Mouse (Mus musculus): ENCODE data around the gene Ranbp10. TPM values are rescaled to one million over a fixed set of nuclear protein-coding genes. Genes with fewer than 3 reads are reported as not detected.

Ranbp10 gene
- polyA plus RNA-seq, 1 experiment = 15.6 TPM

GRCm38 (mm10) chr8:105825506-105825905 is 1.6 kb downstream of the Ranbp10 start:
- H3K4me3 ChIP-seq = peak overlapping the region; percentile 77
- no peak for TF ChIP-seq MAX (IDR thresholded peaks at IDR 0.05; ENCODE audit: low read depth)
- no peak for TF ChIP-seq SRF (IDR thresholded peaks at IDR 0.05; ENCODE audit: control insufficient read depth, insufficient read length, low read depth)
- no peak for TF ChIP-seq MYOD1 (IDR thresholded peaks at IDR 0.05; ENCODE audit: control insufficient read depth in 1 of 3, insufficient read length in 2 of 3, low read depth in 2 of 3)
- no peak for TF ChIP-seq TCF3 (IDR thresholded peaks at IDR 0.05; ENCODE audit: insufficient read length, low read depth)
- no peak for TF ChIP-seq REST (IDR thresholded peaks at IDR 0.05; ENCODE audit: insufficient read depth, insufficient read length)
- no peak for TF ChIP-seq USF1 (IDR thresholded peaks at IDR 0.05; ENCODE audit: low read depth)
- no peak for TF ChIP-seq TCF12 (IDR thresholded peaks at IDR 0.05; ENCODE audit: insufficient read depth, poor library complexity, severe bottlenecking)
- no peak for TF ChIP-seq E2F4 (IDR thresholded peaks at IDR 0.05; ENCODE audit: insufficient read depth)
- no peak for TF ChIP-seq POLR2AphosphoS2 (IDR thresholded peaks at IDR 0.05; ENCODE audit: insufficient read length, low read depth)
- peaks cover 18% of the 10 kb centered on the region for H3K36me3 ChIP-seq (ENCODE audit: control insufficient read depth, insufficient read depth)
- peaks cover 58% of the 10 kb centered on the region for H3K79me2 ChIP-seq (ENCODE audit: control insufficient read depth, insufficient read depth)
- H3ac ChIP-seq (ENCODE audit: control insufficient read depth, insufficient read length) = no peak overlapping the region
- H3K4me2 ChIP-seq (ENCODE audit: low read depth) = peak overlapping the region; percentile 89
- peaks cover 2% of the 10 kb centered on the region for H3K27me3 ChIP-seq (ENCODE audit: control insufficient read depth, insufficient read depth, insufficient read length)

DNA sequence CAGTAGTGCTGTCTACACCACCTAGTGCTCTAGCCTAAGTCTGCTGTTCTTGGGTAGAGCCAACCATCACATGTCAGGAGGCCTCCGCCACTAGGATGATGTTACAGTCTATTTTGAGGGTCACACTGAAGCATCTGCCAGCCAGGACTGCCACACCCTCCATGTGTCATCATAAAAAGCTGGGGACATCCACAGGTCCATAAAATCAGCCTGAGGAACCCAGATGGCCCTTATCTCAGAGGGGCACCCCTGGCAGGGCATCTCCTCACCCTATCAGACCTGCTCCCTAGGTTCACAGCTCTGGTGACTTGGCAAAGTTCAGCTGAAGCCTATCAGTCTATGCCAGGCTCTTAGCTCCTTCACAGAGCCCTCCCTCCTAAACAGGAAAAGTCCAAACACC is 6.2 kb downstream of the Ranbp10 start:
- H3K27me3 ChIP-seq (ENCODE audit: control insufficient read depth, insufficient read depth, insufficient read length) = no peaks in the 10 kb centered on the region
- no peak overlapping the region for H3K4me3 ChIP-seq
- TF ChIP-seq MYOD1 (IDR thresholded peaks at IDR 0.05; ENCODE audit: control insufficient read depth in 1 of 3, insufficient read length in 2 of 3, low read depth in 2 of 3) = peak in 1 of 3 experiments; percentile 54
- no peak for TF ChIP-seq E2F4 (IDR thresholded peaks at IDR 0.05; ENCODE audit: insufficient read depth)
- TF ChIP-seq MYOG (IDR thresholded peaks at IDR 0.05; ENCODE audit: control insufficient read depth in 1 of 3, insufficient read depth in 1 of 3, insufficient read length in 2 of 3, low read depth in 2 of 3) = peak in 1 of 3 experiments; percentile 60
- peak; percentile 7 for TF ChIP-seq USF1 (IDR thresholded peaks at IDR 0.05; ENCODE audit: low read depth)
- TF ChIP-seq MAX (IDR thresholded peaks at IDR 0.05; ENCODE audit: low read depth) = no peak
- no peak for TF ChIP-seq POLR2AphosphoS2 (IDR thresholded peaks at IDR 0.05; ENCODE audit: insufficient read length, low read depth)
- TF ChIP-seq REST (IDR thresholded peaks at IDR 0.05; ENCODE audit: insufficient read depth, insufficient read length) = no peak
- no peak for TF ChIP-seq POLR2A (IDR thresholded peaks at IDR 0.05; ENCODE audit: insufficient read length, low read depth)
- TF ChIP-seq SRF (IDR thresholded peaks at IDR 0.05; ENCODE audit: control insufficient read depth, insufficient read length, low read depth) = no peak
- no peak for TF ChIP-seq TCF12 (IDR thresholded peaks at IDR 0.05; ENCODE audit: insufficient read depth, poor library complexity, severe bottlenecking)
- TF ChIP-seq TCF3 (IDR thresholded peaks at IDR 0.05; ENCODE audit: insufficient read length, low read depth) = no peak
- TF ChIP-seq CEBPB (IDR thresholded peaks at IDR 0.05; ENCODE audit: insufficient read depth, poor library complexity, severe bottlenecking) = no peak
- peaks cover 21% of the 10 kb centered on the region for H3K36me3 ChIP-seq (ENCODE audit: control insufficient read depth, insufficient read depth)
- H3K4me2 ChIP-seq (ENCODE audit: low read depth) = no peak overlapping the region
- H3K79me2 ChIP-seq (ENCODE audit: control insufficient read depth, insufficient read depth) = peaks cover 88% of the 10 kb centered on the region
- H3ac ChIP-seq (ENCODE audit: control insufficient read depth, insufficient read length) = no peak overlapping the region

DNA sequence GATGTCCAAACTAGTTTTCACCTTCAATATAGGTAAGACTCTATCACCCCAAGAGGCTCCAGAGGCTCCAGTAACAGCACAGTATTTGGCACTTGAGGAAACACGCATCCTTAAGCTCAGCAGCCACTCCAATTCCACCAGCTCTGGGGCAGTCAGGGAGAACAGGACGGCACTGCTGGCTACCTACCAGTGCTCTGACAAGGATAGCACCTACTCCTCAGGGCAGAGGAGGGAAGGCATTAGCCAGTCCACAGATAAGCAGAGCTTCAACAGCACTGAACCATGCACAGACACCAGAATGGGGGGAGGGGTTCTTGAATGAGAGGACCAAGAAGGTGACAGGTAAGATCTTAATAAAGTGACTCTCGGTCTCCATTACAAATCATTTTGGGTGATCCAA is 7.5 kb downstream of the Ranbp10 start:
- H3K4me2 ChIP-seq (ENCODE audit: low read depth) = no peak overlapping the region
- no peak overlapping the region for H3K4me3 ChIP-seq
- H3K79me2 ChIP-seq (ENCODE audit: control insufficient read depth, insufficient read depth) = peaks cover 85% of the 10 kb centered on the region
- no peaks in the 10 kb centered on the region for H3K27me3 ChIP-seq (ENCODE audit: control insufficient read depth, insufficient read depth, insufficient read length)
- peaks cover 16% of the 10 kb centered on the region for H3K36me3 ChIP-seq (ENCODE audit: control insufficient read depth, insufficient read depth)
- no peak overlapping the region for H3ac ChIP-seq (ENCODE audit: control insufficient read depth, insufficient read length)
- TF ChIP-seq POLR2AphosphoS2 (IDR thresholded peaks at IDR 0.05; ENCODE audit: insufficient read length, low read depth) (no peak), CEBPB (IDR thresholded peaks at IDR 0.05; ENCODE audit: insufficient read depth, poor library complexity, severe bottlenecking) (no peak)

- Histone ChIP-seq H3K79me2 (ENCODE audit: control insufficient read depth, insufficient read depth) (peaks cover 63% of the 10 kb centered on the region), H3K4me2 (ENCODE audit: low read depth) (no peak overlapping the region), H3K36me3 (ENCODE audit: control insufficient read depth, insufficient read depth) (no peaks in the 10 kb centered on the region), H3K27me3 (ENCODE audit: control insufficient read depth, insufficient read depth, insufficient read length) (no peaks in the 10 kb centered on the region), H3K4me3 (no peak overlapping the region), H3ac (ENCODE audit: control insufficient read depth, insufficient read length) (no peak overlapping the region)
- TF ChIP-seq POLR2A (IDR thresholded peaks at IDR 0.05; ENCODE audit: insufficient read length, low read depth) = no peak
- no peak for TF ChIP-seq REST (IDR thresholded peaks at IDR 0.05; ENCODE audit: insufficient read depth, insufficient read length)
- no peak for TF ChIP-seq TCF3 (IDR thresholded peaks at IDR 0.05; ENCODE audit: insufficient read length, low read depth)
- TF ChIP-seq MAX (IDR thresholded peaks at IDR 0.05; ENCODE audit: low read depth) = no peak
- no peak for TF ChIP-seq MYOG (IDR thresholded peaks at IDR 0.05; ENCODE audit: control insufficient read depth in 1 of 3, insufficient read depth in 1 of 3, insufficient read length in 2 of 3, low read depth in 2 of 3)
- no peak for TF ChIP-seq MYOD1 (IDR thresholded peaks at IDR 0.05; ENCODE audit: control insufficient read depth in 1 of 3, insufficient read length in 2 of 3, low read depth in 2 of 3)
- TF ChIP-seq POLR2AphosphoS2 (IDR thresholded peaks at IDR 0.05; ENCODE audit: insufficient read length, low read depth) = no peak
Measured at GRCm38 (mm10) chr8:105813241-105813640, 13.9 kb downstream of the Ranbp10 start.

DNA sequence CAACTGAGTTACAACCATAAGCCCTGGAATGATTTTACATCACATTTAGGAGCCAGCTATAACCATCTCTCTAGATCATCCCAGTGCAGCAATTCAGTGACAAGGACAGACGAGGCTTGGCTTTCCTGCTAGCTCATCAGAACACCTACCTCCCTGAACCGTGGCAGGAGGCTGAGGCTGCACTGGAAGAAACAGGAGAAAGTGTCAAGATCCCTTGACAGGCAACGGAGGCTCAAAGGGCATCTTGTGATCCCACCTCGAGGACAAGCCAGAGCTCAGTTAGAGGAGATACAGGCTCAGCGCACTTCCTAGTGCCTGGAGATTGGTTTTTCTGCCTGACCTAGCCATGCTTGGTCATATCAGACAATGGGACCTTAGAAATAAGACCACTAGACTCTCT is 14.6 kb downstream of the Ranbp10 start:
- no peaks in the 10 kb centered on the region for H3K27me3 ChIP-seq (ENCODE audit: control insufficient read depth, insufficient read depth, insufficient read length)
- H3K36me3 ChIP-seq (ENCODE audit: control insufficient read depth, insufficient read depth) = no peaks in the 10 kb centered on the region
- H3K79me2 ChIP-seq (ENCODE audit: control insufficient read depth, insufficient read depth) = peaks cover 63% of the 10 kb centered on the region
- no peak overlapping the region for H3K4me2 ChIP-seq (ENCODE audit: low read depth)
- H3ac ChIP-seq (ENCODE audit: control insufficient read depth, insufficient read length) = no peak overlapping the region
- no peak overlapping the region for H3K4me3 ChIP-seq
- TF ChIP-seq POLR2AphosphoS2 (IDR thresholded peaks at IDR 0.05; ENCODE audit: insufficient read length, low read depth) (no peak), MAX (IDR thresholded peaks at IDR 0.05; ENCODE audit: low read depth) (no peak), REST (IDR thresholded peaks at IDR 0.05; ENCODE audit: insufficient read depth, insufficient read length) (no peak), MYOD1 (IDR thresholded peaks at IDR 0.05; ENCODE audit: control insufficient read depth in 1 of 3, insufficient read length in 2 of 3, low read depth in 2 of 3) (no peak), CEBPB (IDR thresholded peaks at IDR 0.05; ENCODE audit: insufficient read depth, poor library complexity, severe bottlenecking) (no peak), USF1 (IDR thresholded peaks at IDR 0.05; ENCODE audit: low read depth) (no peak), SRF (IDR thresholded peaks at IDR 0.05; ENCODE audit: control insufficient read depth, insufficient read length, low read depth) (no peak), TCF12 (IDR thresholded peaks at IDR 0.05; ENCODE audit: insufficient read depth, poor library complexity, severe bottlenecking) (no peak)

Measured in myocyte (in vitro differentiated cells).